Mouse (Mus musculus) heart, adult 18-20 months (tissue): ENCODE data around the gene Atp6v1g1. TPM values are rescaled to one million over a fixed set of nuclear protein-coding genes. Genes with fewer than 3 reads are reported as not detected.

ENCODE experiments used
- DNase-seq, 2 experiments: peaks; one replicate each; pipeline ENCODE4 v3.0.0; 2021 to 2022; ENCODE audit warnings: mixed read lengths in 1 of 2
- total RNA-seq, 2 experiments: library from RNA; stranded (reverse); gene quantifications; 2 replicates each; pipeline ENCODE4 v1.2.3; 2021

The Atp6v1g1 gene
- total RNA-seq, 2 experiments from 2014 or later, result 143 to 157 TPM

GRCm38 (mm10) chr4:63546441-63547055, 2.0 kb downstream of the Atp6v1g1 start:
- no peak for DNase-seq

- DNase-seq, result no peak
Measured at GRCm38 (mm10) chr4:63547799-63548198, 3.2 kb downstream of the Atp6v1g1 start.

GRCm38 (mm10) chr4:63548491-63548890, 3.9 kb downstream of the Atp6v1g1 start:
- no peak for DNase-seq

GRCm38 (mm10) chr4:63550908-63551307, 6.3 kb downstream of the Atp6v1g1 start:
- DNase-seq, result no peak

- DNase-seq, result no peak
Measured at GRCm38 (mm10) chr4:63552865-63553264, 8.3 kb downstream of the Atp6v1g1 start.

GRCm38 (mm10) chr4:63553789-63554576, 9.4 kb downstream of the Atp6v1g1 start:
- DNase-seq, result no peak

GRCm38 (mm10) chr4:63554616-63555015, 10.0 kb downstream of the Atp6v1g1 start:
- DNase-seq, result no peak

- no peak for DNase-seq
Measured at GRCm38 (mm10) chr4:63555111-63555510, 10.5 kb downstream of the Atp6v1g1 start.

GRCm38 (mm10) chr4:63556665-63557064, 12.1 kb downstream of the Atp6v1g1 start:
- no peak for DNase-seq

- DNase-seq, result no peak
Measured at GRCm38 (mm10) chr4:63557124-63558059, 12.8 kb downstream of the Atp6v1g1 start.

GRCm38 (mm10) chr4:63558407-63559081, 14.0 kb downstream of the Atp6v1g1 start, which contains the start of gene Tmem268:
TSS of gene Tmem268 (plus strand) at chr4:63558781.
- DNase-seq, result peak; percentile 86

- peak in 1 of 2 experiments; percentile 39 for DNase-seq
Measured at GRCm38 (mm10) chr4:63559127-63559697, 14.6 kb downstream of the Atp6v1g1 start.

GRCm38 (mm10) chr4:63560079-63560478, 15.5 kb downstream of the Atp6v1g1 start:
- peak in 1 of 2 experiments; percentile 33 for DNase-seq

GRCm38 (mm10) chr4:63561861-63562675, 17.5 kb downstream of the Atp6v1g1 start:
- peak in 1 of 2 experiments; percentile 49 for DNase-seq

GRCm38 (mm10) chr4:63562742-63563141, 18.2 kb downstream of the Atp6v1g1 start:
- no peak for DNase-seq

GRCm38 (mm10) chr4:63567712-63568390, 23.3 kb downstream of the Atp6v1g1 start:
- no peak for DNase-seq

GRCm38 (mm10) chr4:63569322-63569721, 24.8 kb downstream of the Atp6v1g1 start:
- DNase-seq, result no peak

- DNase-seq, result no peak
Measured at GRCm38 (mm10) chr4:63570208-63570781, 25.7 kb downstream of the Atp6v1g1 start.

- no peak for DNase-seq
Measured at GRCm38 (mm10) chr4:63572621-63573020, 28.0 kb downstream of the Atp6v1g1 start.

- no peak for DNase-seq
Measured at GRCm38 (mm10) chr4:63579649-63580048, 35.1 kb downstream of the Atp6v1g1 start.
